Mouse (Mus musculus) thymus, postnatal 25 days (tissue): ENCODE results near the gene Ipo13.
A peak's percentile ranks its signal among the peaks of the same experiment; 100 is the strongest.

Experiments
- DNase-seq: peaks from one replicate; pipeline ENCODE4 v3.0.0; 2022

Gene Ipo13

GRCm38 (mm10) chr4:117878703-117879102 lies 36.1 kb downstream of the Ipo13 start:
- no peak for DNase-seq

GRCm38 (mm10) chr4:117878301-117878700 lies 36.5 kb downstream of the Ipo13 start:
- peak; percentile 76 for DNase-seq

- DNase-seq = no peak
Measured at GRCm38 (mm10) chr4:117873615-117874014, 41.2 kb downstream of the Ipo13 start.

- no peak for DNase-seq
Measured at GRCm38 (mm10) chr4:117872471-117872886, 42.3 kb downstream of the Ipo13 start, which contains the start of gene Ccdc24. Ccdc24 (minus strand) TSS chr4:117872557.

GRCm38 (mm10) chr4:117871787-117872186 lies 43.0 kb downstream of the Ipo13 start:
- DNase-seq = no peak

- no peak for DNase-seq
Measured at GRCm38 (mm10) chr4:117870437-117870836, 44.4 kb downstream of the Ipo13 start.

GRCm38 (mm10) chr4:117869317-117869716 lies 45.5 kb downstream of the Ipo13 start:
- no peak for DNase-seq

GRCm38 (mm10) chr4:117867823-117868222 lies 47.0 kb downstream of the Ipo13 start:
- DNase-seq = peak; percentile 66

- no peak for DNase-seq
Measured at GRCm38 (mm10) chr4:117867000-117867399, 47.8 kb downstream of the Ipo13 start.

GRCm38 (mm10) chr4:117866083-117866482 lies 48.7 kb downstream of the Ipo13 start:
- DNase-seq = no peak

GRCm38 (mm10) chr4:117862823-117863222 lies 52.0 kb downstream of the Ipo13 start:
- no peak for DNase-seq

GRCm38 (mm10) chr4:117860570-117860969 lies 54.2 kb downstream of the Ipo13 start:
- no peak for DNase-seq

- peak; percentile 61 for DNase-seq
Measured at GRCm38 (mm10) chr4:117858794-117859193, 56.0 kb downstream of the Ipo13 start.

- DNase-seq = no peak
Measured at GRCm38 (mm10) chr4:117855146-117855545, 59.7 kb downstream of the Ipo13 start.

- DNase-seq = no peak
Measured at GRCm38 (mm10) chr4:117852152-117852868, 62.5 kb downstream of the Ipo13 start.

- no peak for DNase-seq
Measured at GRCm38 (mm10) chr4:117850871-117851270, 63.9 kb downstream of the Ipo13 start.

GRCm38 (mm10) chr4:117850176-117850575 lies 64.6 kb downstream of the Ipo13 start:
- no peak for DNase-seq

GRCm38 (mm10) chr4:117849506-117849905 lies 65.3 kb downstream of the Ipo13 start:
- no peak for DNase-seq

GRCm38 (mm10) chr4:117849063-117849462 lies 65.7 kb downstream of the Ipo13 start:
- DNase-seq = no peak

- DNase-seq = no peak
Measured at GRCm38 (mm10) chr4:117847011-117847410, 67.8 kb downstream of the Ipo13 start.

GRCm38 (mm10) chr4:117846261-117846660 lies 68.5 kb downstream of the Ipo13 start:
- no peak for DNase-seq

GRCm38 (mm10) chr4:117845316-117845715 lies 69.5 kb downstream of the Ipo13 start:
- DNase-seq = no peak
